Mouse (Mus musculus): ENCODE measurements around the gene Bax.

The Bax gene

GRCm38 (mm10) chr7:45454971-45455370, 11.7 kb downstream of the Bax start:
- DNase-seq, result no peak

GRCm38 (mm10) chr7:45451344-45451982, 15.2 kb downstream of the Bax start:
- DNase-seq, result peak; percentile 85

DNA sequence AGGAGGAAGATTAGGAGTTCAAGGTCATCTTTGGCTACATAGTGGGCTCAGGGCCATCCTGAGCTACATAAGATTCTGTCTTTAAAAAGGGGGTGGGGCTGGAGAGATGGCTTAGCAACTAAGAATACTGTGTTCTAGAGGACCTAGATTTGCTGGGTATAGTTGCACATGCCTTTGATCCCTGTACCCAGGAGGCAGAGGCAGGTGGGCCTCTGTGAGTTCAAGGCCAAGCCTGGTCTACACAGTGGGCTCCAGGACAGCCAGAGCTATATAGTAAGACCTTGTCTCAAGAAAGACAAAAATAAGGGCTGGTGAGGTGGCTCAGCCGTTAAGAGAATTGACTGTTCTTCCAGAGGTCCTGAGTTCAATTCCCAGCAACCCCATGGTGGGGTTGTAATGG, 16.7 kb downstream of the Bax start:
- DNase-seq, result no peak

DNA sequence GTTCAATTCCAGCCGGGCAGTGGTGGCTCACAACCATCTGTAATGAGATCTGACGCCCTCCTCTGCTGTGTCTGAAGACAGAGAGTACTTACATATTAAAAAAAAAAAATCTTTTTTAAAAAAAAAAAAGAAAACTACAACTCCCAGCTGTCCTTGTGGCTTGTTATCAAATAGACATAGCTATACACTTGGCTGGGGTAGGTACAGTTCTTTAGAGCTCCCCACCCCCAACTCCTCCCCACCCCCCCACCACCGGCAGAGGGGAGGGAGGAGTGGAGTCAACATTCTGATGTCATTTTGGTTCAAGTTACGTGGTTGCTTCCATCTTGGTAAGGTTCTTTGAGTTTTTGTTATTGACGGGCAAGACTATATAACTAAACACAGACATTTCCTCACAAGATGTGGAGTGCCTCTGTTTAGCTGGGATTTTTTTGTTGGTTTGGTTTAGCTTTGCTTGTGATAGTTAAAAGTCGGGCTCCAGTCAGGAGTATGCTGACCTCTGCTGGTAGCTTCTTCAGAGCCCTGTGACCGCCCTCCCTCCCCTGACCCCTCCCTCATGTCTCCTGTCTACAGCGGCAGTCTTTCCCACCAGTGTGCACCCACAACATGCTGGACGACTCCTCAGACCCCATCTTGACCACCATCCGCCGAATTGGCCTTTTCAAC, 19.2 kb downstream of the Bax start:
- peak; percentile 20 for DNase-seq

- DNase-seq, result no peak
These were observed 20.1 kb downstream of the Bax start for GRCm38 (mm10) chr7:45446589-45446988.

DNA sequence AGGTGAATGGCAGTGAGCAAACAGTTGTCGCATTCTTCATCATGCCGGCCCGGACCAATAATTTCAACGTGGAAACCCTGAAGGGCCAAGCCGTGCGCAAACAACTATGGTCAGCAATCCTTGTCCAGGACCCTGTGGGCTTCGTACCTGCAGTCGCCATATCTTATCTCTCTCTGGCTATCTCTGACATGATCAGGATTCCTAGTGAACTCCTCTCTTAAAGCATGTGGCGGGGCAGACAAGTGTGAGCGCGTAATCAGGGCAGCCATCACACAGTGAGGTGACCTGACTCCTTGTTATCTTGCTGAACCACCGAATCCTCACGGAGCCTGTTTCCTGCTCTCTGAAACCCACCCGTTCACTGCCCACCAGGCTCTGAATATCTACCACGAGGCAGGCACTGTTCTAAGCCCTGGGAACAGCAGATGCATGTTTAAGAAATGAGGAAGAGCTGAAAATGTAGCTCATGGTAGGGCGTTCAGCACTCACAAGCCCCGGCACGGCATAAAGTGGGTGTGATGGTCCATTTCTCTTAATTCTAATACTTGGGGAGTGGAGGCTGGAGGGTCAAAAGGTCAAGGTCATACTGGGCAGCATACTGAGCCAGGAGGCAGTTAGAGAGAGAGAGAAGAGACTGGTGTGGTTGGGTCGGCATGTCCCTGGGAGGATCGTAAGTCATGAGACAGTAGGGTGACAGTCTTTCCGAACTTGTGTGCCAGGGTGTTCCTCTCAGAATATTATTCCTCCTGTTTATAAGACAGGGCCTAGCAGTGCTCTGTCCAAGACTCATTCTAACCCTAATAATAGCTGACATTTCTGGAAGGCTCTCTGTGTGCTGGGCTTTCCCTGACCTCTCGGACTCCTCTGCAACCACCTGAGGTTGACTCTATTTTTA, 22.9 kb downstream of the Bax start:
- no peak for DNase-seq

GRCm38 (mm10) chr7:45437521-45438276, 29.0 kb downstream of the Bax start, which contains the start of gene Ruvbl2:
TSS of gene Ruvbl2 (minus strand) at chr7:45438096.
- no peak for DNase-seq

- no peak for DNase-seq
These were observed 29.7 kb downstream of the Bax start for GRCm38 (mm10) chr7:45437046-45437445.

DNA sequence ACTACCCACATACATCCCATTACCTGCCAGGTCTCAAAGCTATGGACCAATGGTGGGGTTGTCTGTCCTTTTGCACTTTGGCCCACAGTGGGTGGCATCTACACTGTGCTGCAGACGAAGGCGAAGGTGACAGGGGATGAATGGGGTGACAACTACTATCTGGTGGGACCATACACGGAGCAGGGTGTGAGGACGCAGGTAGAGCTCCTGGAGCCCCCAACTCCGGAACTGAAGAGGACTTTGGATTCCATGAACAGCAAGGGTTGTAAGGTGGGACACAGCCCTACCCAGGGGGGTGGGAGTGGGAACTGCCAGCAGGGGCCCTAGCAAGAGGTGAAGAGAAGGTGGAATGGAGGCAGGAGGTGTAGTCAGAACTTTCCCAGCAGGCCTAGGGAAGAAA, 30.3 kb downstream of the Bax start:
- DNase-seq, result no peak

DNA sequence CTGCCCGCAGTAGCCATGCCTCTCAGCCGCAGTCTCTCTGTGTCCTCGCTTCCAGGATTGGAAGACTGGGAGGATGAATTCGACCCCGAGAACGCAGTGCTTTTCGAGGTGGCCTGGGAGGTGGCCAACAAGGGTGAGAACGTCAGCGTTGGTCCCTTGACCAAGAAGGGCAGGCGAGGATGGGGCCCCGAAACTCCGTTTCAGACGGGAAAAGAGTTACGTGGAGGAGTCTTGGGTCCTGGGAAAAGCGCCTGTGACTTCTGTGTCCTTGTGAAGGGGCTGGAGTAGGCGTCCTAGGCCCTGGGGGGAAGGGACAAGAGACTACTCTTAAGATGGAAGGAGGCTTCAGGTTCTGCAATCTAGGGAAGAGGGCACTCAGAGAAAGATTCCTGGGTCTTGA, 31.7 kb downstream of the Bax start:
- no peak for DNase-seq

- peak; percentile 100 for DNase-seq
These were observed 32.3 kb downstream of the Bax start, which contains the start of gene Gys1 for GRCm38 (mm10) chr7:45434203-45435015. TSS of gene Gys1 (plus strand) at chr7:45434844.

DNA sequence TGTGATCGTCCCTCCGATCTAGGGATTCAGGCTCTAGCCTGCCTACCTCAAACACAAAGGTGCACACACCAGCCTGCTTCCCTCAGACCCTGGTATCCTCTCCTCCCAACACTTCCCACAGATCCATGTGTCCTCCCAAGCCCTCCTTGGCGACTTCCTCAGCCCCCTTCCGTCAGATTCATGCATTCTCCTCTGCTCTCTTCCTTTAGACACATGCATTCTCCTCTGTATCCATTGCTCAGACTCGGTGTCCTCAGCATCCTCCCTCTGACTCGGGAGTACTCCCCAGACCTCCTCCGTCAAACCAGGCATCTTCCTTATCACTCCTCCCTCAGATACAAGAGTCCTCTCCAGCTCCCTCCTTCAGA, 32.9 kb downstream of the Bax start:
- DNase-seq, result no peak

- no peak for DNase-seq
These were observed 40.1 kb downstream of the Bax start for GRCm38 (mm10) chr7:45426556-45426955.

GRCm38 (mm10) chr7:45421194-45421593, 45.5 kb downstream of the Bax start:
- DNase-seq, result no peak

DNA sequence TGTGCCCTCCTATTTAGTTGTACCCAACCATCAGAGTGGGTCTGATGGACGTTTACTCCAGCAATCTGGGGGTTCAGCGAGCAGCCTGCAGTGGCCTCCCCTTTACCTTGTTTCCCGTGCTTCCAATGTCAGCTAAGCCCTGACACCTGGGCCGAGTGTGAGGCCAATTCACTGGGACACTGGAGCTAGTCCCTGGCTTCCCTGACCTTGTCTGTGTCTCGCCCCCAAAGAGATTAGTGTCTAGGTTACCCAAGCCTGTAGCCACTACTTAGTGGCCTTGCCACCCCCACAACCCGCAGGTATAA, 46.1 kb downstream of the Bax start, which contains the start of gene Lhb:
TSS of gene Lhb (plus strand) at position 206 of the 305 bp plus-strand sequence.
- no peak for DNase-seq

- no peak for DNase-seq
These were observed 46.7 kb downstream of the Bax start for GRCm38 (mm10) chr7:45419859-45420614.

GRCm38 (mm10) chr7:45417962-45418492, 48.7 kb downstream of the Bax start:
- no peak for DNase-seq

DNA sequence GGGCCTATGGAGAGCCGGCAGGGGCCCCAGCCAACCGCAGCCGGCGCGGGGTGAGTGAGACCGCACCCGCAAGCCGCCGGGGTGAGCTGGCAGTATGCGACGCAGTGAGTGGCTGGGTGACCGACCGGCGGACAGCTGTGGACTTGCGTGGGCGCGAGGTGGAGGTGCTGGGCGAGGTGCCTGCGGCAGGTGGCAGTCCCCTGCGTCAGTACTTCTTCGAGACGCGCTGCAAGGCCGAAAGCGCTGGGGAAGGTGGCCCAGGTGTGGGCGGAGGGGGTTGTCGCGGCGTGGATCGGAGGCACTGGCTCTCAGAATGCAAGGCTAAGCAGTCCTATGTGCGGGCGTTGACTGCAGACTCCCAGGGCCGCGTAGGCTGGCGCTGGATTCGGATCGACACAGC, 51.1 kb downstream of the Bax start:
- DNase-seq, result no peak

- no peak for DNase-seq
These were observed 51.9 kb downstream of the Bax start for GRCm38 (mm10) chr7:45414740-45415224.

DNA sequence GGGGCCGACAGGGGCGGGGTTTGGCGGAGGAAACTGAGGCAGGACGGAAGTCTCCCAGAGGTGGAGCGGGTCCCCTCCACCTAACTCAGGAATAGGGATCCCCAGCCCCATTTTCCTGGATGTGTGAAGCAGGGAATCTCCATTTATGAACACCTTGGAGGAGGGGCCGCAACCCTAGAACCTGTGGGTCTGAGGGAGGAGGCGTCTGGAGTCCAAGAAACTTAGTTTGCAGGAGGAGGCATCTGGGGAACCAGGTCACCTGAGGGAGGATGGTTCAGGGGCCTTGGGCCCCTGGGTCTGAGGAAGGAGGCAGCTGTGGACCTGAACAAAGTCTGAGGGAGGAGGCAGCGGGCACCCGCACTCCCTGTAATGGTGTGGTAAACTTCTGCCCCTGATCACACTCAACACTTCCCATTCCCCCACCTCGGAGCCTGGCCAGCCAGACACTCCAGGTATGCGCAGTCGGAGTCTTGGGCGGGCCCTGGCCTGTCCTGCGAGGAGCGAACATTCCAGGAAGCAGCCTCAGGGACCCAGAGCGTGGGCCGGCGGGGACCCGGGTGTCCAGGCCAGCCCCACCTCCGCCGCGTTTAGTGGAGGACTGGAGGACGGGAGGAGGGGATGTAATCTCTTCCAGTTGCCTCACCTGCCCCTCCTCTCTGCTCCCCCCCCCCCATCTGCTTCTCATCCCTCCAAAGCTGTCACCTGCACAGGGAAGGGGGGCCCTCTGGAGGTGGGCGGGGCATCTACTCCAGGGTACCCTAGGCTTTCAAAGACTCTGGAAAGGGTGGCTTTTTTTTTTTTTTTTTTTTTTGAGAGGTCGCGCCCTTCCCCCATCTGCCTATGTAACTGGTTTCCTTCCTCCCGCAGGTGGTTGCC, 52.6 kb downstream of the Bax start:
- no peak for DNase-seq

All from thymus, postnatal 25 days (tissue).